Mouse (Mus musculus): ENCODE data around the gene Nutf2. TPM values are rescaled to one million over a fixed set of nuclear protein-coding genes. Genes with fewer than 3 reads are reported as not detected.
"Not testable (repeated sequence)": the region's sequence is repeated elsewhere in the genome, so short reads cannot be mapped to it uniquely, and the experiment has no call there.

Nutf2 gene
- polyA plus RNA-seq, 1 experiment from 2014 or later = 207 TPM

- H3K4me2 ChIP-seq (ENCODE audit: low read depth, low read length) = peak within 1 kb of the TSS; percentile 80
- H3K9ac ChIP-seq (ENCODE audit: low read depth, low read length) = peak within 1 kb of the TSS; percentile 89
- peak within 1 kb of the TSS; percentile 69 for H3K27ac ChIP-seq (ENCODE audit: low read length)
- no peaks in the 10 kb centered on the region for H3K27me3 ChIP-seq (replicated peaks; ENCODE audit: control insufficient read depth, insufficient read depth, low read length)
- under 1% methylated on average over 52 of the region's 52 CpGs for WGBS
- peak within 1 kb of the TSS; percentile 87 for H3K4me3 ChIP-seq (ENCODE audit: low read length)
- no peaks in the 10 kb centered on the region for H3K9me3 ChIP-seq (ENCODE audit: control insufficient read depth, low read length)
- H3K4me1 ChIP-seq (ENCODE audit: control insufficient read depth, insufficient read depth, low read length) = peaks cover 9% of the 10 kb centered on the region
- peaks cover 2% of the 10 kb centered on the region; the same call in 1 of the 2 replicates for H3K36me3 ChIP-seq (ENCODE audit: control insufficient read depth, insufficient read depth, low read length)
- ATAC-seq = peak; percentile 99
Measured at GRCm38 (mm10) chr8:105826861-105827848, 33.2 kb upstream of the Nutf2 start, which contains the start of the genes Ranbp10 and Tsnaxip1. Gene Ranbp10, minus strand, starts transcription at chr8:105827350. Gene Tsnaxip1, plus strand, starts transcription at chr8:105827731.

GRCm38 (mm10) chr8:105833740-105834139, 26.6 kb upstream of the Nutf2 start:
- H3K4me2 ChIP-seq (ENCODE audit: low read depth, low read length); H3K27ac ChIP-seq (ENCODE audit: low read length); H3K36me3 ChIP-seq (ENCODE audit: control insufficient read depth, insufficient read depth, low read length); H3K4me3 ChIP-seq (ENCODE audit: low read length); H3K9ac ChIP-seq (ENCODE audit: low read depth, low read length); H3K4me1 ChIP-seq (ENCODE audit: control insufficient read depth, insufficient read depth, low read length); H3K27me3 ChIP-seq (replicated peaks; ENCODE audit: control insufficient read depth, insufficient read depth, low read length); H3K9me3 ChIP-seq (ENCODE audit: control insufficient read depth, low read length); ATAC-seq: not testable (repeated sequence)
- WGBS = 83% methylated on average over 2 of the region's 2 CpGs

GRCm38 (mm10) chr8:105835318-105835717, 25.1 kb upstream of the Nutf2 start:
- H3K27ac ChIP-seq (ENCODE audit: low read length) = no peak overlapping the region
- no peak overlapping the region for H3K9ac ChIP-seq (ENCODE audit: low read depth, low read length)
- H3K36me3 ChIP-seq (ENCODE audit: control insufficient read depth, insufficient read depth, low read length) = no peaks in the 10 kb centered on the region
- H3K4me3 ChIP-seq (ENCODE audit: low read length) = no peak overlapping the region
- no peaks in the 10 kb centered on the region for H3K9me3 ChIP-seq (ENCODE audit: control insufficient read depth, low read length)
- WGBS = 26% methylated on average over 11 of the region's 11 CpGs
- H3K4me2 ChIP-seq (ENCODE audit: low read depth, low read length) = no peak overlapping the region
- ATAC-seq = 0 out of 2 replicates have a peak, but pooled peaks have one; percentile 44
- H3K27me3 ChIP-seq (replicated peaks; ENCODE audit: control insufficient read depth, insufficient read depth, low read length) = no peaks in the 10 kb centered on the region
- H3K4me1 ChIP-seq (ENCODE audit: control insufficient read depth, insufficient read depth, low read length) = no peaks in the 10 kb centered on the region

- Histone ChIP-seq H3K36me3 (ENCODE audit: control insufficient read depth, insufficient read depth, low read length) (no peaks in the 10 kb centered on the region), H3K4me3 (ENCODE audit: low read length) (no peak overlapping the region), H3K9me3 (ENCODE audit: control insufficient read depth, low read length) (no peaks in the 10 kb centered on the region), H3K27me3 (replicated peaks; ENCODE audit: control insufficient read depth, insufficient read depth, low read length) (no peaks in the 10 kb centered on the region), H3K9ac (ENCODE audit: low read depth, low read length) (no peak overlapping the region), H3K4me2 (ENCODE audit: low read depth, low read length) (no peak overlapping the region), H3K27ac (ENCODE audit: low read length) (no peak overlapping the region), H3K4me1 (ENCODE audit: control insufficient read depth, insufficient read depth, low read length) (no peaks in the 10 kb centered on the region)
- no peak for ATAC-seq
- 80% methylated on average over 6 of the region's 6 CpGs for WGBS
Measured at GRCm38 (mm10) chr8:105836991-105837390, 23.4 kb upstream of the Nutf2 start.

GRCm38 (mm10) chr8:105839209-105839608, 21.2 kb upstream of the Nutf2 start:
- ATAC-seq = no peak
- no peaks in the 10 kb centered on the region for H3K9me3 ChIP-seq (ENCODE audit: control insufficient read depth, low read length)
- peaks cover 5% of the 10 kb centered on the region; the same call in 1 of the 2 replicates for H3K36me3 ChIP-seq (ENCODE audit: control insufficient read depth, insufficient read depth, low read length)
- H3K4me1 ChIP-seq (ENCODE audit: control insufficient read depth, insufficient read depth, low read length) = no peaks in the 10 kb centered on the region
- no peaks in the 10 kb centered on the region for H3K27me3 ChIP-seq (replicated peaks; ENCODE audit: control insufficient read depth, insufficient read depth, low read length)
- H3K4me2 ChIP-seq (ENCODE audit: low read depth, low read length) = no peak overlapping the region
- H3K4me3 ChIP-seq (ENCODE audit: low read length) = no peak overlapping the region
- no peak overlapping the region for H3K27ac ChIP-seq (ENCODE audit: low read length)
- no peak overlapping the region for H3K9ac ChIP-seq (ENCODE audit: low read depth, low read length)
- 85% methylated on average over 5 of the region's 5 CpGs for WGBS

- Histone ChIP-seq H3K9me3 (ENCODE audit: control insufficient read depth, low read length) (no peaks in the 10 kb centered on the region), H3K4me3 (ENCODE audit: low read length) (no peak overlapping the region), H3K4me2 (ENCODE audit: low read depth, low read length) (no peak overlapping the region), H3K9ac (ENCODE audit: low read depth, low read length) (no peak overlapping the region), H3K4me1 (ENCODE audit: control insufficient read depth, insufficient read depth, low read length) (peaks cover 6% of the 10 kb centered on the region), H3K27ac (ENCODE audit: low read length) (no peak overlapping the region), H3K27me3 (replicated peaks; ENCODE audit: control insufficient read depth, insufficient read depth, low read length) (no peaks in the 10 kb centered on the region), H3K36me3 (ENCODE audit: control insufficient read depth, insufficient read depth, low read length) (peaks cover 22% of the 10 kb centered on the region)
- WGBS = 85% methylated on average over 11 of the region's 11 CpGs
- ATAC-seq = no peak
Measured at GRCm38 (mm10) chr8:105846678-105847077, 13.7 kb upstream of the Nutf2 start.

GRCm38 (mm10) chr8:105850014-105850413, 10.4 kb upstream of the Nutf2 start:
- Histone ChIP-seq H3K27ac (ENCODE audit: low read length) (no peak overlapping the region), H3K27me3 (replicated peaks; ENCODE audit: control insufficient read depth, insufficient read depth, low read length) (no peaks in the 10 kb centered on the region), H3K4me2 (ENCODE audit: low read depth, low read length) (no peak overlapping the region), H3K36me3 (ENCODE audit: control insufficient read depth, insufficient read depth, low read length) (peaks cover 11% of the 10 kb centered on the region), H3K9ac (ENCODE audit: low read depth, low read length) (no peak overlapping the region), H3K4me1 (ENCODE audit: control insufficient read depth, insufficient read depth, low read length) (peaks cover 8% of the 10 kb centered on the region), H3K4me3 (ENCODE audit: low read length) (no peak overlapping the region), H3K9me3 (ENCODE audit: control insufficient read depth, low read length) (no peaks in the 10 kb centered on the region)
- 84% methylated on average over 4 of the region's 4 CpGs for WGBS
- no peak for ATAC-seq

- Histone ChIP-seq H3K4me1 (ENCODE audit: control insufficient read depth, insufficient read depth, low read length) (peaks cover 8% of the 10 kb centered on the region), H3K4me3 (ENCODE audit: low read length) (no peak overlapping the region), H3K27me3 (replicated peaks; ENCODE audit: control insufficient read depth, insufficient read depth, low read length) (no peaks in the 10 kb centered on the region), H3K27ac (ENCODE audit: low read length) (no peak overlapping the region), H3K4me2 (ENCODE audit: low read depth, low read length) (peak overlapping the region; percentile 43; the same call in 1 of the 2 replicates), H3K9me3 (ENCODE audit: control insufficient read depth, low read length) (no peaks in the 10 kb centered on the region), H3K9ac (ENCODE audit: low read depth, low read length) (no peak overlapping the region), H3K36me3 (ENCODE audit: control insufficient read depth, insufficient read depth, low read length) (peaks cover 11% of the 10 kb centered on the region)
- WGBS = 74% methylated on average over 7 of the region's 7 CpGs
- ATAC-seq = no peak
Measured at GRCm38 (mm10) chr8:105850611-105851010, 9.8 kb upstream of the Nutf2 start.

GRCm38 (mm10) chr8:105851651-105852143, 8.7 kb upstream of the Nutf2 start:
- under 1% methylated on average over 34 of the region's 34 CpGs for WGBS
- Histone ChIP-seq H3K36me3 (ENCODE audit: control insufficient read depth, insufficient read depth, low read length) (peaks cover 8% of the 10 kb centered on the region), H3K9ac (ENCODE audit: low read depth, low read length) (peak overlapping the region; percentile 84), H3K4me2 (ENCODE audit: low read depth, low read length) (peak overlapping the region; percentile 61), H3K9me3 (ENCODE audit: control insufficient read depth, low read length) (no peaks in the 10 kb centered on the region), H3K27ac (ENCODE audit: low read length) (peak overlapping the region; percentile 39), H3K4me3 (ENCODE audit: low read length) (peak overlapping the region; percentile 79), H3K4me1 (ENCODE audit: control insufficient read depth, insufficient read depth, low read length) (peaks cover 14% of the 10 kb centered on the region), H3K27me3 (replicated peaks; ENCODE audit: control insufficient read depth, insufficient read depth, low read length) (no peaks in the 10 kb centered on the region)
- ATAC-seq = peak; percentile 74
